9 mouse cellular contexts compared by ENCODE assay signal in the genomic region with DNA sequence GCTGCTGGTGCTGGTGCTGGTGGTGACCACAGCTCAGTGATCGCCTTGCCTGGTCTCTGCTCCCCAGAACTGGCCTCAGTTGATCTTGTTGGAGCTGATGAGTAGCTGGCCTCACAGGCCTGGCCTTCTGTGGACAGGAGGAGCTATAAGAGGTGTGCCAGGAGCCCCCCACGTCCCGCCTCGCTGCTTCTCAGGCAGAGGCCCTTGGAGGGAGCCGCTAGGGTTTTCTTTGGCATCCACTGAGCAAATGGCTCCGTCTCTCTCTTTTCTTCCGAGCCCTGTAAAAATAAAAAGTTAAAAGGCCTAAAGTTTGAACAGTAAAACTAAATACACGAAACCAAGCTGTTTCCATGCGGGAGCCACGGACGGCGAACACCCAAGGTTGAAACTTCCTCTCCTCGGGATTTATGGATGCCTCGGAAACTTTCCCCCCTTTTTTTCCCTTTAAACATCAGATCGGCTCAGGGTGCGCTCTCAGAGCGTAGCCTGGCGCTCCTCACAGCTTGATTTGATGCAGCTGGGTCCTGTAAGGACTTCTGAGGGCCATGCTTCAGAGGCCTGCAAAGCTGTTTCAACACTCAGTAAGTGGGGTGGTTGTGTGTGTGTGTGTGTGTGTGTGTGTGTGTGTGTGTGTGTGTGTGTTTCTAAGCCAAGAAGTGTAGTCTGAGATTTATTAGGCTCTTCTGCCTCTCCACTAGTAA. TPM values are rescaled to one million over a fixed set of nuclear protein-coding genes. Genes with fewer than 3 reads are reported as not detected.
A peak's percentile ranks its signal among the peaks of the same experiment; 100 is the strongest.
DNase-seq lines count a peak whose midpoint lies in the region; ATAC-seq and TF ChIP-seq lines count a peak whose summit lies in the region.
"Had no signal": no experiment of that assay in that cellular context is flagged by ENCODE, and none has a peak within 500 bp of the region (broad histone marks: within the 10 kb centered on the region; RNA-seq: fewer than 3 reads in every experiment).

No protein-coding gene starts in this region.

- peaks cover 6% of the 10 kb centered on the region for H3K9me3 ChIP-seq in lung, embryonic 16.5 days (ENCODE audit: control insufficient read depth, low read length)
- 0 out of 2 replicates have a peak, but pooled peaks cover 5% of the 10 kb centered on the region for H3K9me3 ChIP-seq in heart, postnatal 0 days (replicated peaks; ENCODE audit: control insufficient read depth, low read length)
- H3K9me3 ChIP-seq in kidney, postnatal 0 days (replicated peaks; ENCODE audit: low read length) = 0 out of 2 replicates have a peak, but pooled peaks cover 5% of the 10 kb centered on the region
- no peaks in the 10 kb centered on the region for H3K9me3 ChIP-seq in stomach, embryonic 15.5 days

- intact Hi-C loops in left cerebral cortex, postnatal 10 days (cut with DNase I) = no loop called here

- H3K27ac ChIP-seq in lung, embryonic 16.5 days (ENCODE audit: low read length) = peak overlapping the region; percentile 94
- peak overlapping the region; percentile 51 for H3K27ac ChIP-seq in heart, postnatal 0 days (ENCODE audit: low read depth)
- peak overlapping the region; percentile 75 for H3K27ac ChIP-seq in kidney, postnatal 0 days
- peak overlapping the region; percentile 94 for H3K27ac ChIP-seq in stomach, embryonic 15.5 days
- H3K27ac ChIP-seq: midbrain, embryonic 12.5 days had no signal

- no peak for TF ChIP-seq CTCF in lung, adult 2 months (IDR thresholded peaks at IDR 0.05; ENCODE audit: insufficient read depth, low read length)
- no peak for TF ChIP-seq CTCF in heart, postnatal 0 days (IDR thresholded peaks at IDR 0.05; ENCODE audit: low read depth)
- TF ChIP-seq CTCF in kidney, postnatal 0 days (IDR thresholded peaks at IDR 0.05; ENCODE audit: low read depth) = no peak

- peaks cover 10% of the 10 kb centered on the region for H3K36me3 ChIP-seq in lung, embryonic 16.5 days (ENCODE audit: control insufficient read depth, insufficient read depth, low read length)
- no peaks in the 10 kb centered on the region for H3K36me3 ChIP-seq in heart, postnatal 0 days (replicated peaks; ENCODE audit: control insufficient read depth, insufficient read depth, low read length)
- H3K36me3 ChIP-seq in kidney, postnatal 0 days (ENCODE audit: insufficient read depth, low read length) = no peaks in the 10 kb centered on the region
- H3K36me3 ChIP-seq in stomach, embryonic 15.5 days = peaks cover 10% of the 10 kb centered on the region; the same call in 1 of the 2 replicates

- H3K27me3 ChIP-seq in lung, embryonic 16.5 days (ENCODE audit: control insufficient read depth, insufficient read depth, low read depth, low read length) = no peaks in the 10 kb centered on the region
- H3K27me3 ChIP-seq in heart, postnatal 0 days (ENCODE audit: control insufficient read depth, insufficient read depth, low read length) = no peaks in the 10 kb centered on the region
- no peaks in the 10 kb centered on the region for H3K27me3 ChIP-seq in kidney, postnatal 0 days (ENCODE audit: insufficient read depth, low read length)
- H3K27me3 ChIP-seq in stomach, embryonic 15.5 days (replicated peaks) = no peaks in the 10 kb centered on the region
- H3K27me3 ChIP-seq: midbrain, embryonic 12.5 days had no signal

- ATAC-seq in lung, embryonic 16.5 days (ENCODE audit: low read depth) = peak; percentile 88
- no peak for ATAC-seq in heart, postnatal 0 days (ENCODE audit: insufficient read depth, low read depth)
- ATAC-seq in kidney, postnatal 0 days (replicated peaks; ENCODE audit: low FRiP score, low read depth) = peak; percentile 73
- peak; percentile 77; the same call in 1 of the 2 replicates for ATAC-seq in stomach, embryonic 15.5 days (ENCODE audit: insufficient read depth, low FRiP score, low read depth)

- WGBS in lung, embryonic 16.5 days = 31% methylated on average over 18 of the region's 18 CpGs
- WGBS in lung, adult 2 months = 69% methylated on average over 18 of the region's 18 CpGs
- WGBS in heart, postnatal 0 days = 73% methylated on average over 18 of the region's 18 CpGs
- 24% methylated on average over 18 of the region's 18 CpGs for WGBS in kidney, postnatal 0 days
- WGBS in stomach, embryonic 15.5 days = 34% methylated on average over 18 of the region's 18 CpGs

- 0 out of 2 replicates have a peak overlapping the region, but pooled peaks have one; percentile 0 for H3K4me2 ChIP-seq in lung, embryonic 16.5 days (ENCODE audit: low read depth, low read length)
- H3K4me2 ChIP-seq in heart, postnatal 0 days (ENCODE audit: low read depth, low read length) = no peak overlapping the region
- H3K4me2 ChIP-seq in kidney, postnatal 0 days (ENCODE audit: low read length) = peak overlapping the region; percentile 7; the same call in 1 of the 2 replicates
- H3K4me2 ChIP-seq in stomach, embryonic 15.5 days = 0 out of 2 replicates have a peak overlapping the region, but pooled peaks have one; percentile 21
- H3K4me2 ChIP-seq: midbrain, embryonic 12.5 days had no signal

- no peak overlapping the region for H3K4me3 ChIP-seq in lung, embryonic 16.5 days (ENCODE audit: low read length)
- H3K4me3 ChIP-seq in lung, adult 2 months (replicated peaks; ENCODE audit: extremely low read depth, low read depth, low read length) = no peak overlapping the region
- H3K4me3 ChIP-seq in heart, postnatal 0 days (ENCODE audit: low read depth, low read length) = no peak overlapping the region
- H3K4me3 ChIP-seq in kidney, postnatal 0 days (replicated peaks; ENCODE audit: low read depth, low read length) = no peak overlapping the region
- H3K4me3 ChIP-seq in stomach, embryonic 15.5 days (replicated peaks) = no peak overlapping the region
- H3K4me3 ChIP-seq: midbrain, embryonic 12.5 days had no signal

- H3K9ac ChIP-seq in lung, embryonic 16.5 days (ENCODE audit: low read length) = peak overlapping the region; percentile 4; the same call in 1 of the 2 replicates
- H3K9ac ChIP-seq in heart, postnatal 0 days (replicated peaks; ENCODE audit: low read depth, low read length) = no peak overlapping the region
- no peak overlapping the region for H3K9ac ChIP-seq in kidney, postnatal 0 days (ENCODE audit: low read depth, low read length)
- H3K9ac ChIP-seq in stomach, embryonic 15.5 days = no peak overlapping the region
- H3K9ac ChIP-seq: midbrain, embryonic 12.5 days had no signal

- H3K4me1 ChIP-seq in lung, embryonic 16.5 days (replicated peaks; ENCODE audit: control insufficient read depth, insufficient read depth, low read length) = peaks cover 52% of the 10 kb centered on the region
- peaks cover 10% of the 10 kb centered on the region for H3K4me1 ChIP-seq in lung, adult 2 months (ENCODE audit: control insufficient read depth, insufficient read depth, low read length)
- no peaks in the 10 kb centered on the region for H3K4me1 ChIP-seq in heart, postnatal 0 days (ENCODE audit: control insufficient read depth, insufficient read depth)
- H3K4me1 ChIP-seq in kidney, postnatal 0 days (replicated peaks; ENCODE audit: insufficient read depth, low read length) = peaks cover 10% of the 10 kb centered on the region
- peaks cover 28% of the 10 kb centered on the region for H3K4me1 ChIP-seq in stomach, embryonic 15.5 days
- H3K4me1 ChIP-seq: midbrain, embryonic 12.5 days had no signal

- no peak for DNase-seq in lung, adult 2 months
- no peak for DNase-seq in heart, postnatal 0 days (ENCODE audit: low spot score)
- peak; percentile 94 for DNase-seq in kidney, postnatal 0 days (ENCODE audit: low spot score)
- DNase-seq in B cell, adult 2 months = no peak
- no peak for DNase-seq in left cerebral cortex, postnatal 10 days (ENCODE audit: extremely low spot score in 1 of 2, low spot score in 2 of 2)

- TF ChIP-seq EP300 in heart, postnatal 0 days (IDR thresholded peaks at IDR 0.05; ENCODE audit: low read depth) = no peak

- TF ChIP-seq POLR2A in lung, adult 2 months (IDR thresholded peaks at IDR 0.05; ENCODE audit: borderline replicate concordance, extremely low read depth, low read depth, low read length) = no peak

RNA-seq across cellular contexts. Expression of a gene that starts 25.0 kb away (rescaled TPM):
- 49.6 and 54.2 TPM in 2 replicates for polyA plus RNA-seq in lung, embryonic 16.5 days (2015; fragmentation: Nextera tagmentation; extraction: Ambion mirVana)
- 143 and 171 TPM in 2 replicates for polyA plus RNA-seq in lung, adult 2 months (2012; rRNA removed)
- 6.8 and 14.5 TPM in 2 replicates for total RNA-seq in heart, postnatal 0 days (2014; rRNA removed; ENCODE audit: low replicate concordance)
- 5.3 and 5.5 TPM in 2 replicates for polyA plus RNA-seq in heart, postnatal 0 days (2015; fragmentation: Nextera tagmentation; extraction: Ambion mirVana)
- 64.6 and 68.1 TPM in 2 replicates for polyA plus RNA-seq in kidney, postnatal 0 days (2015; fragmentation: Nextera tagmentation; extraction: Ambion mirVana)
- 40.4 and 42.0 TPM in 2 replicates for polyA plus RNA-seq in stomach, embryonic 15.5 days (2015; fragmentation: Nextera tagmentation; extraction: Ambion mirVana)
- total RNA-seq in left cerebral cortex, postnatal 10 days (2021) = 10 to 100 TPM; 17.2 to 24.4 TPM
- total RNA-seq: neutrophil, adult 5-6 weeks had no signal
